Mouse (Mus musculus): ENCODE measurements around the gene Prss48.

- TF ChIP-seq CTCF (IDR thresholded peaks at IDR 0.05; ENCODE audit: extremely low read depth, insufficient read length, insufficient replicate concordance, low read depth, low read length) (no peak), POLR2A (IDR thresholded peaks at IDR 0.05; ENCODE audit: low read depth, low read length) (no peak)
These were observed 8.5 kb downstream of the Prss48 start for GRCm38 (mm10) chr3:85993744-85994143.

Measured in small intestine, adult 2 months (tissue).